Mouse (Mus musculus) lung, postnatal 0 days (tissue): Measurements from ENCODE around the gene Blm.
A peak's percentile ranks its signal among the peaks of the same experiment; 100 is the strongest.

ENCODE experiments used
- CTCF ChIP-seq: IDR thresholded peaks from 2 replicates; pipeline ENCODE4 v1.5.1; 2016; ENCODE audit warnings: antibody characterized with exemption, mild to moderate bottlenecking
- EP300 ChIP-seq: IDR thresholded peaks from 2 replicates; pipeline ENCODE4 v1.6.1; 2016; ENCODE audit warnings: antibody characterized with exemption, mild to moderate bottlenecking, control low read depth

DNA sequence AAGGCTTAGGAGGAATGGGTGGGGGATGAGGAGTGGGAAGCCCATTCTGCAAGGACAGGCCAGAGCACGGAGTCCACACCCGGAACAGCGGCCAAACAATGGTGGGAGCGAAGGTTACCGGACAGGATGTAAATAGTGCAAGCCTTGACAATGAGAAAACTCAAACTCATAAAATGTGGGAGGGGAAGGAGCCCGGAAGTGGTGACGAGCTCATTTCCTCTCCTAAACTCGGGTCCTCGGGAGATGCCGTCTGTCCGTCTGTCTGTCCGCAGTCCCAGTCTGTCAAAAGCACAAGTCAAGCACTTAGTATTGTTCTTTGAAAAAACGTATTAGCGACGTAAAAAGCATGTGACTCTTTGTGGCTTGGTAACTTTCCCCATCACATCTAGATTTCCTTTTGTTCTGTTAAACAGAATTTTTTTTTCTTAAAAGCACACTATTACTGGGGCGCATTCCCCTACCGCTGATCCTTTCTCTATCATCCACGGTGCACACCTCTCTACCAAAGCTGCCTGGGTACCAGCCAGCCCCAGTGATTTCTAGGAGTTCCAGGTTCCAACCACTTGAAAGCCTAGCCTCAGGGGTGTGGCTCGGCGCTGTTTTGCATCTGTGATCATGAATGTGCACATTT is 48.0 kb upstream of the Blm start:
- TF ChIP-seq CTCF = no peak
- peak; percentile 92 for TF ChIP-seq EP300
